Mouse (Mus musculus) C2C12 (cell line): ENCODE measurements around the gene AI837181.

ENCODE experiments used
- CTCF ChIP-seq: IDR thresholded peaks from one replicate; pipeline ENCODE4 v1.5.1; 2011; ENCODE audit not compliant: control insufficient read depth, insufficient read depth, insufficient read length
- FOSL1 ChIP-seq: IDR thresholded peaks from one replicate; pipeline ENCODE4 v1.8.0; 2011; ENCODE audit warnings: mild to moderate bottlenecking, low read length; ENCODE audit not compliant: poor library complexity, insufficient read depth, severe bottlenecking

- TF ChIP-seq CTCF (no peak), FOSL1 (no peak)
These were observed 5.3 kb upstream of the AI837181 start for GRCm38 (mm10) chr19:5419630-5420029.
